Mouse (Mus musculus): Measurements from ENCODE around the gene Ffar4. TPM values are rescaled to one million over a fixed set of nuclear protein-coding genes. Genes with fewer than 3 reads are reported as not detected.

Gene Ffar4
- polyA plus RNA-seq, 1 experiment, result 0.10 TPM

GRCm38 (mm10) chr19:38134806-38135205, 37.9 kb downstream of the Ffar4 start:
- no peak for TF ChIP-seq CTCF (IDR thresholded peaks at IDR 0.05; ENCODE audit: borderline replicate concordance, extremely low read depth, insufficient read depth, insufficient read length)
- TF ChIP-seq POLR2A (IDR thresholded peaks at IDR 0.05; ENCODE audit: borderline replicate concordance, extremely low read depth, insufficient read depth, insufficient read length, poor library complexity, severe bottlenecking), result no peak
- no peak for DNase-seq (ENCODE audit: low read depth)

GRCm38 (mm10) chr19:38143540-38144271, 46.8 kb downstream of the Ffar4 start:
- TF ChIP-seq CTCF (IDR thresholded peaks at IDR 0.05; ENCODE audit: borderline replicate concordance, extremely low read depth, insufficient read depth, insufficient read length), result no peak
- TF ChIP-seq POLR2A (IDR thresholded peaks at IDR 0.05; ENCODE audit: borderline replicate concordance, extremely low read depth, insufficient read depth, insufficient read length, poor library complexity, severe bottlenecking), result no peak
- no peak for DNase-seq (ENCODE audit: low read depth)

- no peak for DNase-seq (ENCODE audit: low read depth)
- no peak for TF ChIP-seq POLR2A (IDR thresholded peaks at IDR 0.05; ENCODE audit: borderline replicate concordance, extremely low read depth, insufficient read depth, insufficient read length, poor library complexity, severe bottlenecking)
- TF ChIP-seq CTCF (IDR thresholded peaks at IDR 0.05; ENCODE audit: borderline replicate concordance, extremely low read depth, insufficient read depth, insufficient read length), result no peak
Measured at GRCm38 (mm10) chr19:38156243-38156642, 59.4 kb downstream of the Ffar4 start.

GRCm38 (mm10) chr19:38161648-38162354, 64.9 kb downstream of the Ffar4 start:
- TF ChIP-seq POLR2A (IDR thresholded peaks at IDR 0.05; ENCODE audit: borderline replicate concordance, extremely low read depth, insufficient read depth, insufficient read length, poor library complexity, severe bottlenecking), result no peak
- TF ChIP-seq CTCF (IDR thresholded peaks at IDR 0.05; ENCODE audit: borderline replicate concordance, extremely low read depth, insufficient read depth, insufficient read length), result no peak
- no peak for DNase-seq (ENCODE audit: low read depth)

Other genes starting within 250 kb of the Ffar4 start
- gene Myof, start 53.5 kb upstream of the Ffar4 start, polyA plus RNA-seq (2012; rRNA removed), result 3.4 and 4.6 TPM in 2 replicates
- 9.3 and 15.9 TPM in 2 replicates for gene Cep55, start 42.1 kb upstream of the Ffar4 start, polyA plus RNA-seq (2012; rRNA removed)
- 2.0 and 2.4 TPM in 2 replicates for gene Rbp4, start 28.2 kb downstream of the Ffar4 start, polyA plus RNA-seq (2012; rRNA removed)
- gene Pde6c, start 35.7 kb downstream of the Ffar4 start, polyA plus RNA-seq (2012; rRNA removed), result 0.25 and 0.26 TPM in 2 replicates
- 24.4 and 25.6 TPM in 2 replicates for gene Fra10ac1, start 127.1 kb downstream of the Ffar4 start, polyA plus RNA-seq (2012; rRNA removed)
- 9.0 and 11.4 TPM in 2 replicates for gene Lgi1, start 167.5 kb downstream of the Ffar4 start, polyA plus RNA-seq (2012; rRNA removed)

Data from brain, embryonic 14.5 days (tissue).